Mouse (Mus musculus) forebrain, embryonic 11.5 days (tissue): ENCODE data around the gene Trim9. TPM values are rescaled to one million over a fixed set of nuclear protein-coding genes. Genes with fewer than 3 reads are reported as not detected.

Experiments used
- ATAC-seq: fragments of 200-750 bp; cut with Nextera tagmentation; replicated peaks from 2 replicates; pipeline ENCODE4 v1.8.0; 2017; ENCODE audit warnings: moderate TSS enrichment; ENCODE audit not compliant: low FRiP score
- DNase-seq: peaks from one replicate; pipeline ENCODE4 v3.0.0-alpha.2; 2017; ENCODE audit warnings: low spot score
- H3K27ac ChIP-seq: fragments of 300-500 bp; sonication (generic); 2 replicates; pipeline ENCODE4 v1.5.1; 2014; ENCODE audit warnings: low read depth, low read length
- H3K27me3 ChIP-seq: fragments of 300-500 bp; sonication (generic); 2 replicates; pipeline ENCODE4 v1.6.1; 2014; ENCODE audit warnings: mild to moderate bottlenecking, low read length, mixed read lengths; ENCODE audit not compliant: control insufficient read depth, insufficient read depth
- H3K36me3 ChIP-seq: fragments of 300-500 bp; sonication (generic); 2 replicates; pipeline ENCODE4 v1.6.1; 2014; ENCODE audit warnings: mild to moderate bottlenecking, low read length, moderate library complexity, mixed read lengths; ENCODE audit not compliant: control insufficient read depth, insufficient read depth
- H3K4me1 ChIP-seq: fragments of 300-500 bp; sonication (generic); replicated peaks from 2 replicates; pipeline ENCODE4 v1.6.1; 2014; ENCODE audit warnings: low read length, mixed read lengths; ENCODE audit not compliant: control insufficient read depth, insufficient read depth
- H3K4me2 ChIP-seq: fragments of 300-500 bp; sonication (generic); 2 replicates; pipeline ENCODE4 v1.6.1; 2014; ENCODE audit warnings: low read depth, mild to moderate bottlenecking, low read length, moderate library complexity, mixed read lengths; ENCODE audit not compliant: severe bottlenecking
- H3K4me3 ChIP-seq: fragments of 300-500 bp; sonication (generic); 2 replicates; pipeline ENCODE4 v1.5.1; 2014; ENCODE audit warnings: low read depth, low read length
- H3K9ac ChIP-seq: fragments of 300-500 bp; sonication (generic); 2 replicates; pipeline ENCODE4 v1.6.1; 2014; ENCODE audit warnings: low read length
- H3K9me3 ChIP-seq: fragments of 300-500 bp; sonication (generic); 2 replicates; pipeline ENCODE4 v1.6.1; 2016; ENCODE audit warnings: low read length, mixed read lengths; ENCODE audit not compliant: control insufficient read depth
- WGBS: fragments of 180-500 bp; shearing (Covaris S2); extraction: QIAGEN DNeasy Blood & Tissue Kit; methylation state at CpG from one replicate; pipeline ENCODE4 v1.1.7; 2014; 5-methylcytosine and 5-hydroxymethylcytosine counted together
- polyA plus RNA-seq: library from polyadenylated mRNA; unstranded; fragments of >200 nt; fragmentation: Nextera tagmentation; extraction: Ambion mirVana; gene quantifications from 2 replicates; pipeline ENCODE4 v1.2.1, GENCODE M21; 2014

Trim9 gene
- polyA plus RNA-seq, 1 experiment from 2014 or later: 14.5 TPM

- no peaks in the 10 kb centered on the region for H3K27me3 ChIP-seq
- H3K9me3 ChIP-seq: no peaks in the 10 kb centered on the region
- no peak overlapping the region for H3K27ac ChIP-seq
- H3K4me2 ChIP-seq: no peak overlapping the region
- 88% methylated on average over 7 of the region's 7 CpGs for WGBS
- no peak overlapping the region for H3K4me3 ChIP-seq
- peaks cover 5% of the 10 kb centered on the region; the same call in 1 of the 2 replicates for H3K4me1 ChIP-seq
- no peaks in the 10 kb centered on the region for H3K36me3 ChIP-seq
- DNase-seq (no peak), ATAC-seq (no peak)
- H3K9ac ChIP-seq: no peak overlapping the region
These were observed 62.4 kb downstream of the Trim9 start for GRCm38 (mm10) chr12:70284979-70285378.

- no peak overlapping the region for H3K9ac ChIP-seq
- H3K27me3 ChIP-seq: no peaks in the 10 kb centered on the region
- no peak for ATAC-seq
- DNase-seq: no peak
- no peaks in the 10 kb centered on the region for H3K36me3 ChIP-seq
- WGBS: 89% methylated on average over 10 of the region's 10 CpGs
- H3K9me3 ChIP-seq: no peaks in the 10 kb centered on the region
- no peak overlapping the region for H3K27ac ChIP-seq
- H3K4me2 ChIP-seq: no peak overlapping the region
- peaks cover 5% of the 10 kb centered on the region; the same call in 1 of the 2 replicates for H3K4me1 ChIP-seq
- no peak overlapping the region for H3K4me3 ChIP-seq
These were observed 64.2 kb downstream of the Trim9 start for GRCm38 (mm10) chr12:70283116-70283731.

GRCm38 (mm10) chr12:70280930-70281329, 66.5 kb downstream of the Trim9 start:
- ATAC-seq: no peak
- no peak overlapping the region for H3K4me2 ChIP-seq
- H3K4me3 ChIP-seq: no peak overlapping the region
- no peaks in the 10 kb centered on the region for H3K36me3 ChIP-seq
- no peak for DNase-seq
- H3K4me1 ChIP-seq: peaks cover 5% of the 10 kb centered on the region; the same call in 1 of the 2 replicates
- H3K9me3 ChIP-seq: no peaks in the 10 kb centered on the region
- no peaks in the 10 kb centered on the region for H3K27me3 ChIP-seq
- no peak overlapping the region for H3K9ac ChIP-seq
- no peak overlapping the region for H3K27ac ChIP-seq
- WGBS: 92% methylated on average over 2 of the region's 2 CpGs

GRCm38 (mm10) chr12:70280381-70280780, 67.0 kb downstream of the Trim9 start:
- Histone ChIP-seq H3K4me1 (peaks cover 2% of the 10 kb centered on the region; the same call in 1 of the 2 replicates), H3K36me3 (no peaks in the 10 kb centered on the region), H3K4me3 (no peak overlapping the region), H3K27ac (no peak overlapping the region), H3K4me2 (no peak overlapping the region), H3K9me3 (no peaks in the 10 kb centered on the region), H3K9ac (no peak overlapping the region), H3K27me3 (no peaks in the 10 kb centered on the region)
- ATAC-seq (no peak), DNase-seq (no peak)
- 91% methylated on average over 10 of the region's 10 CpGs for WGBS

GRCm38 (mm10) chr12:70277071-70277939, 70.1 kb downstream of the Trim9 start:
- Histone ChIP-seq H3K27me3 (no peaks in the 10 kb centered on the region), H3K9me3 (no peaks in the 10 kb centered on the region), H3K27ac (no peak overlapping the region; the same call in 1 of the 2 replicates), H3K4me1 (no peaks in the 10 kb centered on the region), H3K4me2 (no peak overlapping the region), H3K36me3 (no peaks in the 10 kb centered on the region), H3K9ac (no peak overlapping the region), H3K4me3 (no peak overlapping the region)
- DNase-seq: no peak
- no peak for ATAC-seq
- 77% methylated on average over 12 of the region's 12 CpGs for WGBS

- H3K9ac ChIP-seq: no peak overlapping the region
- no peak overlapping the region for H3K27ac ChIP-seq
- ATAC-seq (no peak), DNase-seq (no peak)
- H3K4me1 ChIP-seq: no peaks in the 10 kb centered on the region
- no peaks in the 10 kb centered on the region for H3K27me3 ChIP-seq
- H3K4me3 ChIP-seq: no peak overlapping the region
- no peak overlapping the region for H3K4me2 ChIP-seq
- no peaks in the 10 kb centered on the region for H3K36me3 ChIP-seq
- H3K9me3 ChIP-seq: no peaks in the 10 kb centered on the region
- 72% methylated on average over 6 of the region's 6 CpGs for WGBS
These were observed 77.7 kb downstream of the Trim9 start for GRCm38 (mm10) chr12:70269724-70270123.

- DNase-seq: no peak
These were observed 80.1 kb downstream of the Trim9 start for GRCm38 (mm10) chr12:70267314-70267713.

GRCm38 (mm10) chr12:70266494-70266931, 80.9 kb downstream of the Trim9 start:
- ATAC-seq (no peak), DNase-seq (no peak)
- Histone ChIP-seq H3K4me1 (no peaks in the 10 kb centered on the region), H3K36me3 (no peaks in the 10 kb centered on the region), H3K4me2 (no peak overlapping the region), H3K4me3 (no peak overlapping the region), H3K27me3 (no peaks in the 10 kb centered on the region; the same call in 1 of the 2 replicates), H3K27ac (no peak overlapping the region), H3K9ac (no peak overlapping the region), H3K9me3 (no peaks in the 10 kb centered on the region)
- WGBS: 56% methylated on average over 8 of the region's 8 CpGs

More at GRCm38 (mm10) chr12:70267314-70267713, 80.1 kb downstream of the Trim9 start:
- H3K4me2 ChIP-seq: no peak overlapping the region
- H3K27me3 ChIP-seq: no peaks in the 10 kb centered on the region
- no peaks in the 10 kb centered on the region for H3K36me3 ChIP-seq
- 84% methylated on average over 9 of the region's 9 CpGs for WGBS
- no peak overlapping the region for H3K4me3 ChIP-seq
- no peak for ATAC-seq
- no peaks in the 10 kb centered on the region for H3K4me1 ChIP-seq
- no peak overlapping the region for H3K9ac ChIP-seq
- H3K9me3 ChIP-seq: no peaks in the 10 kb centered on the region
- H3K27ac ChIP-seq: no peak overlapping the region
